Mouse (Mus musculus): Measurements from ENCODE around the gene Ythdf1. TPM values are rescaled to one million over a fixed set of nuclear protein-coding genes. Genes with fewer than 3 reads are reported as not detected.

Gene Ythdf1
- polyA plus RNA-seq (2012; rRNA removed) = 57.7 and 65.5 TPM in 2 replicates

GRCm38 (mm10) chr2:180920810-180921400 lies at the start of gene Ythdf1:
Gene Ythdf1 (minus strand): TSS chr2:180920949.

GRCm38 (mm10) chr2:180967010-180967763 lies 46.4 kb upstream of the Ythdf1 start, which contains the start of gene Arfgap1:
Gene Arfgap1 (plus strand): TSS chr2:180967225.

GRCm38 (mm10) chr2:180954061-180955047 lies 33.6 kb upstream of the Ythdf1 start, which contains the start of gene Nkain4:
Gene Nkain4 (minus strand): TSS chr2:180954699.

GRCm38 (mm10) chr2:180928723-180929122 lies 8.0 kb upstream of the Ythdf1 start, which contains the start of gene Birc7:
Gene Birc7 (plus strand): TSS chr2:180929023.

Other genes starting within 250 kb of the Ythdf1 start
- 35.1 and 38.5 TPM in 2 replicates for gene Dido1, start 210.9 kb downstream of the Ythdf1 start, polyA plus RNA-seq (2012; rRNA removed)
- 54.2 and 58.3 TPM in 2 replicates for gene Gid8, start 210.8 kb downstream of the Ythdf1 start, polyA plus RNA-seq (2012; rRNA removed)
- 0.77 and 1.2 TPM in 2 replicates for gene Slc17a9, start 195.7 kb downstream of the Ythdf1 start, polyA plus RNA-seq (2012; rRNA removed)
- gene Bhlhe23, start 144.0 kb downstream of the Ythdf1 start, polyA plus RNA-seq (2012; rRNA removed) = 4.3 and 5.0 TPM in 2 replicates
- 0.04 and 0.10 TPM in 2 replicates for gene Birc7, start 8.1 kb upstream of the Ythdf1 start, polyA plus RNA-seq (2012; rRNA removed)
- 49.7 and 53.1 TPM in 2 replicates for gene Nkain4, start 33.8 kb upstream of the Ythdf1 start, polyA plus RNA-seq (2012; rRNA removed)
- 105 and 122 TPM in 2 replicates for gene Arfgap1, start 46.3 kb upstream of the Ythdf1 start, polyA plus RNA-seq (2012; rRNA removed)
- gene Col20a1, start 65.6 kb upstream of the Ythdf1 start, polyA plus RNA-seq (2012; rRNA removed) = 0.96 and 2.4 TPM in 2 replicates
- 13.0 and 15.8 TPM in 2 replicates for gene Chrna4, start 122.6 kb upstream of the Ythdf1 start, polyA plus RNA-seq (2012; rRNA removed)
- 66.5 and 69.9 TPM in 2 replicates for gene Kcnq2, start 214.4 kb upstream of the Ythdf1 start, polyA plus RNA-seq (2012; rRNA removed)
- 86.1 and 90.0 TPM in 2 replicates for gene Eef1a2, start 236.1 kb upstream of the Ythdf1 start, polyA plus RNA-seq (2012; rRNA removed)

Measured in central nervous system, embryonic 14 days (tissue).